Mouse (Mus musculus) MEL (cell line): ENCODE measurements around the gene Rnd2. TPM values are rescaled to one million over a fixed set of nuclear protein-coding genes. Genes with fewer than 3 reads are reported as not detected.

ENCODE experiments used
- DNase-seq: peaks from one replicate; pipeline ENCODE4 v3.0.0; 2011; ENCODE audit warnings: low read depth, low spot score
- H3K27ac ChIP-seq: 2 replicates; pipeline ENCODE4 v1.5.1; 2012; ENCODE audit warnings: low read depth, mild to moderate bottlenecking, control low read depth, low read length, moderate library complexity; ENCODE audit not compliant: control insufficient read depth
- H3K27me3 ChIP-seq, 2 experiments: fragments of 150-350 bp in 1 of 2; sonication (generic) in 1 of 2; 2 replicates each; pipeline ENCODE4 v1.6.1; 2012; ENCODE audit warnings: low read length in 2 of 2, mild to moderate bottlenecking in 2 of 2, improper control_type of control experiment in 1 of 2, moderate library complexity in 1 of 2; ENCODE audit not compliant: insufficient read depth in 2 of 2, control insufficient read depth in 1 of 2
- H3K36me3 ChIP-seq, 2 experiments: 2 replicates each; pipeline ENCODE4 v1.6.1; 2012 to 2014; ENCODE audit warnings: low read length in 2 of 2, improper control_type of control experiment in 1 of 2, inconsistent platforms in 1 of 2, mild to moderate bottlenecking in 1 of 2; ENCODE audit not compliant: insufficient read depth in 2 of 2, control insufficient read depth in 1 of 2
- H3K4me1 ChIP-seq, 2 experiments: fragments of 150-350 bp in 1 of 2; sonication (generic) in 1 of 2; 2 replicates each; pipeline ENCODE4 v1.6.1; 2012; ENCODE audit warnings: low read length in 2 of 2, improper control_type of control experiment in 1 of 2, mild to moderate bottlenecking in 1 of 2; ENCODE audit not compliant: insufficient read depth in 2 of 2, control insufficient read depth in 1 of 2
- H3K4me3 ChIP-seq, 2 experiments: fragments of 150-350 bp in 1 of 2; sonication (generic) in 1 of 2; 2 replicates each; pipeline ENCODE4 v1.5.1; 2012; ENCODE audit warnings: low read depth in 2 of 2, low read length in 2 of 2, mild to moderate bottlenecking in 2 of 2, moderate library complexity in 2 of 2, control low read depth in 1 of 2, improper control_type of control experiment in 1 of 2; ENCODE audit not compliant: control insufficient read depth in 1 of 2, insufficient read depth in 1 of 2
- H3K79me2 ChIP-seq: 2 replicates; pipeline ENCODE4 v1.6.1; 2012; ENCODE audit warnings: mild to moderate bottlenecking, low read length, moderate library complexity; ENCODE audit not compliant: control insufficient read depth, poor library complexity, insufficient read depth
- H3K9ac ChIP-seq: 2 replicates; pipeline ENCODE4 v1.6.1; 2012; ENCODE audit warnings: low read depth, mild to moderate bottlenecking, control low read depth, low read length, moderate library complexity; ENCODE audit not compliant: control insufficient read depth, poor library complexity, severe bottlenecking
- H3K9me3 ChIP-seq: fragments of 150-350 bp; sonication (generic); replicated peaks from 2 replicates; pipeline ENCODE4 v1.6.1; 2012; ENCODE audit warnings: mild to moderate bottlenecking, low read length, improper control_type of control experiment, moderate library complexity; ENCODE audit not compliant: insufficient read depth
- CHD1 ChIP-seq: IDR thresholded peaks from 2 replicates; pipeline ENCODE4 v1.6.1; 2012; ENCODE audit warnings: low read depth, mild to moderate bottlenecking, inconsistent platforms, low read length, improper control_type of control experiment
- E2F4 ChIP-seq: IDR thresholded peaks from 2 replicates; pipeline ENCODE4 v1.6.1; 2011; ENCODE audit warnings: low read depth, low read length, improper control_type of control experiment, borderline replicate concordance
- ELF1 ChIP-seq: IDR thresholded peaks from 2 replicates; pipeline ENCODE4 v1.6.1; 2014; ENCODE audit warnings: low read depth, mild to moderate bottlenecking, inconsistent platforms, low read length, improper control_type of control experiment, moderate library complexity
- ETS1 ChIP-seq: IDR thresholded peaks from 2 replicates; pipeline ENCODE4 v1.6.1; 2012; ENCODE audit warnings: low read depth, mild to moderate bottlenecking, inconsistent platforms, low read length, improper control_type of control experiment, moderate library complexity
- KAT2A ChIP-seq: conservative IDR thresholded peaks from 2 replicates; pipeline ENCODE4 v1.6.1; 2012; ENCODE audit warnings: low read depth, low read length, improper control_type of control experiment, inconsistent platforms
- MAFK ChIP-seq: IDR thresholded peaks from 2 replicates; pipeline ENCODE4 v1.6.1; 2011; ENCODE audit warnings: low read depth, mild to moderate bottlenecking, low read length, improper control_type of control experiment, borderline replicate concordance
- MYC ChIP-seq: IDR thresholded peaks from 2 replicates; pipeline ENCODE4 v1.6.1; 2011; ENCODE audit warnings: low read depth, mild to moderate bottlenecking, low read length, improper control_type of control experiment, moderate library complexity
- NRF1 ChIP-seq: IDR thresholded peaks from 2 replicates; pipeline ENCODE4 v1.6.1; 2014; ENCODE audit warnings: low read depth, mild to moderate bottlenecking, inconsistent platforms, low read length, improper control_type of control experiment, moderate library complexity; ENCODE audit not compliant: poor library complexity, insufficient read depth, severe bottlenecking
- POLR2A ChIP-seq, 2 experiments: IDR thresholded peaks; 2 replicates each; pipeline ENCODE4 v1.6.1; 2011 to 2012; ENCODE audit warnings: low read length in 2 of 2, mild to moderate bottlenecking in 2 of 2, control low read depth in 1 of 2, improper control_type of control experiment in 1 of 2, low read depth in 1 of 2, moderate library complexity in 1 of 2; ENCODE audit not compliant: control insufficient read depth in 1 of 2, insufficient read depth in 1 of 2, poor library complexity in 1 of 2
- POLR2AphosphoS2 ChIP-seq: IDR thresholded peaks from 2 replicates; pipeline ENCODE4 v1.6.1; 2011; ENCODE audit warnings: low read length, improper control_type of control experiment
- POLR2AphosphoS5 ChIP-seq: IDR thresholded peaks from 2 replicates; pipeline ENCODE4 v1.6.1; 2012; ENCODE audit warnings: low read depth, borderline replicate concordance, mild to moderate bottlenecking, inconsistent platforms, low read length, moderate library complexity, mixed read lengths
- RAD21 ChIP-seq: IDR thresholded peaks from 2 replicates; pipeline ENCODE4 v1.6.1; 2011; ENCODE audit warnings: mild to moderate bottlenecking, low read depth, low read length, improper control_type of control experiment
- RCOR1 ChIP-seq: IDR thresholded peaks from 2 replicates; pipeline ENCODE4 v1.6.1; 2012; ENCODE audit warnings: low read depth, mild to moderate bottlenecking, inconsistent platforms, low read length, improper control_type of control experiment
- SMC3 ChIP-seq: IDR thresholded peaks from 2 replicates; pipeline ENCODE4 v1.6.1; 2011; ENCODE audit warnings: low read depth, low read length, improper control_type of control experiment
- TCF12 ChIP-seq: IDR thresholded peaks from 2 replicates; pipeline ENCODE4 v1.6.1; 2014; ENCODE audit warnings: low read depth, mild to moderate bottlenecking, inconsistent platforms, low read length, improper control_type of control experiment, moderate library complexity
- ZC3H11A ChIP-seq: IDR thresholded peaks from 2 replicates; pipeline ENCODE4 v1.6.1; 2012; ENCODE audit warnings: low read depth, mild to moderate bottlenecking, inconsistent platforms, low read length, improper control_type of control experiment
- ZKSCAN1 ChIP-seq: IDR thresholded peaks from 2 replicates; pipeline ENCODE4 v1.6.1; 2012; ENCODE audit warnings: low read depth, mild to moderate bottlenecking, inconsistent platforms, low read length, improper control_type of control experiment, moderate library complexity
- ZMIZ1 ChIP-seq: IDR thresholded peaks from 2 replicates; pipeline ENCODE4 v1.6.1; 2012; ENCODE audit warnings: low read depth, mild to moderate bottlenecking, inconsistent platforms, low read length, improper control_type of control experiment, moderate library complexity
- polyA plus RNA-seq, 2 experiments: library from polyadenylated mRNA; stranded (reverse) in 1 of 2; unstranded in 1 of 2; fragments of >175 nt in 1 of 2; fragments of >200 nt in 1 of 2; gene quantifications; 2 replicates each; pipeline versions ENCODE4 v1.2.1 to v1.2.4; 2012; ENCODE audit warnings: low replicate concordance in 2 of 2, low read depth in 1 of 2; ENCODE audit not compliant: insufficient read length in 2 of 2, insufficient read depth in 1 of 2, missing spikeins in 1 of 2
- total RNA-seq: library from RNA; depleted of rRNA; stranded (reverse); fragments of 300-350 nt; gene quantifications from 2 replicates; pipeline ENCODE4 v1.2.3, GENCODE M21; 2012

Rnd2 gene
- total and polyA plus RNA-seq, 3 experiments, result 4.2 to 18.6 TPM; not detected in 1

DNA sequence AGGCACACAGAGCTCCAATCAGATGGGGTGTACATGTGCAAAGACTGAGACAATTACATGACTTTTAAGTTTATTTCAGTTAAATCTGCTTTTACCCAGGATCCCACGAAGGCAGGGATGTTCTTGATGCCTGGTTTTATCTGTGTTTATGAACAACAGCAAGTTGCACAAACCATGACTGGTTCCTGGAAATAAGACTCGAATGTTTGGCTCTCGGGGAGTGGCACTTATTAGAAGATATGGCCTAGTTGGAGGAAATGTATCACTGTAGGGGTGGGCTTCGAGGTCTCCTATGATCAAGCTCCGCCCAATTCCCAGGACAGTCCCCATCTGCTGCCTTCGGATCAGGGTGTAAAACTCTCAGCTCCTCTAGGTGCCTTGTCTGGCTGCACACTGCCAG, 21.3 kb downstream of the Rnd2 start:
- Histone ChIP-seq H3K36me3 (peaks cover 1 to 35% of the 10 kb centered on the region in 2 experiments; a peak in 3 of 4 replicates), H3K4me1 (peaks cover 10 to 29% of the 10 kb centered on the region in 2 experiments), H3K27me3 (no peaks in the 10 kb centered on the region), H3K79me2 (no peaks in the 10 kb centered on the region), H3K27ac (peak overlapping the region; percentile 86), H3K9ac (no peak overlapping the region), H3K9me3 (no peaks in the 10 kb centered on the region), H3K4me3 (no peak overlapping the region; a peak in 1 of 4 replicates)
- peak; percentile 74 for DNase-seq
- TF ChIP-seq RCOR1 (no peak), ZKSCAN1 (no peak), POLR2A (IDR thresholded peaks at IDR 0.05; ENCODE audit: control insufficient read depth in 1 of 2, insufficient read depth in 1 of 2, low read depth in 1 of 2, low read length in 2 of 2, poor library complexity in 1 of 2) (0 out of 4 replicates have a peak, but pooled peaks of 1 of the 2 experiments have one; percentile 7), ETS1 (no peak)

DNA sequence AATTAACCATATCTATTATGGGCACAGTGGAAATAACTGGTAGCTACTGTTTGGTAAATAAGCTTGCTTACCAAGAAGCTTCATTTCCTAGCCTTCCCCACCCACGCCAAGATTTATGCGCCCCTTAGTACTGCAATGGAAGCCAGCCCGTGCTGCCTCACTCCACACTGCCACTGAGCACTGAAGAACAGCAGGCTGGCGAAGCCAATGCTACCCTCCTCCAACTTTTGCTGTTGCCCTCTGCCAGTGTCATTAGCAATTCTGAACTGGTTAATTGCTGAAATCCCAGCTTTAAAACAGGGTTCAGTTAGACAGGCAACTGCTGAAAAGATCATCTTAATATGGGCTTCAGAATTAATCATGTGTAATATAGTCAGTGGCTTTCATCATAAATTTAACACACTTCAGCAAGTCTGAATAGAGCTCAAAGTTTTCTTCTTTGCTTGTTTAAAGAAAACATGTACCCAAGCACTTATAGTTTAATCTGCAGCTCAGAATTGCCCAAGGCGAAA, 41.5 kb downstream of the Rnd2 start:
- no peak overlapping the region for H3K9ac ChIP-seq
- H3K4me3 ChIP-seq, result no peak overlapping the region
- no peak overlapping the region for H3K27ac ChIP-seq
- H3K79me2 ChIP-seq, result no peaks in the 10 kb centered on the region
- H3K9me3 ChIP-seq, result no peaks in the 10 kb centered on the region
- H3K36me3 ChIP-seq, result peaks cover 3 to 41% of the 10 kb centered on the region in 2 experiments; a peak in 3 of 4 replicates
- TF ChIP-seq ELF1 (no peak), POLR2AphosphoS2 (no peak), E2F4 (no peak), ETS1 (no peak), ZMIZ1 (no peak), CHD1 (no peak), RAD21 (no peak)
- TF ChIP-seq, all 39 proteins: peak for 0
- Histone ChIP-seq H3K4me1 (no peaks in the 10 kb centered on the region), H3K27me3 (no peaks in the 10 kb centered on the region)
- DNase-seq, result no peak

DNA sequence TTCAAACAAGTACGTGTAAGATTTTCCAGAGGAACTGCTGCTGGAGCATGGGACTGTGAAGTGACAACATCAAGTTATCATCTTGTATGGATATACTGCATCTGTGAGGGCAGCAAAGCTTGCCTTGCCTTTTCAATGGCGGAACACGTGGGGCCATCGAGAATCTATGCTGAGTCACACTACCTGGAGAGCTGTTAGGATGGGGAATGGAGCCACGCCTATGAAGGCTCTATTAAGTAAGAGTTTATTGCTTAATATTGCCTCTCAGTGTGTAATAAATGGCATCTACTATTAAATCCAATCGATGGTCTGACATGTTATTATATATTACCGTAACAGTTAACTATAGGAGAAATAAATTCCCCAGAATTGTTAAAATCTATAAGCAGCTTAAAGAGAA, 42.3 kb downstream of the Rnd2 start:
- peaks cover 3 to 40% of the 10 kb centered on the region in 2 experiments; a peak in 3 of 4 replicates for H3K36me3 ChIP-seq

More for the DNA sequence above, 42.3 kb downstream of the Rnd2 start:
- H3K9me3 ChIP-seq, result no peaks in the 10 kb centered on the region
- no peaks in the 10 kb centered on the region for H3K79me2 ChIP-seq
- no peaks in the 10 kb centered on the region for H3K4me1 ChIP-seq
- H3K4me3 ChIP-seq, result no peak overlapping the region
- no peak overlapping the region for H3K27ac ChIP-seq
- H3K9ac ChIP-seq, result no peak overlapping the region
- H3K27me3 ChIP-seq, result no peaks in the 10 kb centered on the region
- DNase-seq, result no peak
- TF ChIP-seq NRF1 (no peak), TCF12 (no peak), POLR2A (IDR thresholded peaks at IDR 0.05; ENCODE audit: control insufficient read depth in 1 of 2, insufficient read depth in 1 of 2, low read depth in 1 of 2, low read length in 2 of 2, poor library complexity in 1 of 2) (no peak), KAT2A (no peak), POLR2AphosphoS5 (no peak), CHD1 (no peak), MAFK (no peak), SMC3 (no peak), MYC (no peak), ZC3H11A (no peak)
